Mouse (Mus musculus) olfactory bulb, adult 2 months (tissue): ENCODE data around the gene Syt6.

Experiments used
- CTCF ChIP-seq: fragments of 200-500 bp; IDR thresholded peaks from 2 replicates; pipeline ENCODE4 v1.5.1; 2012; ENCODE audit warnings: low read depth, mild to moderate bottlenecking, low read length, moderate library complexity; ENCODE audit not compliant: insufficient read depth
- POLR2A ChIP-seq: fragments of 200-500 bp; IDR thresholded peaks from 2 replicates; pipeline ENCODE4 v1.6.1; 2012; ENCODE audit warnings: mild to moderate bottlenecking, low read depth, low read length, moderate library complexity; ENCODE audit not compliant: insufficient read depth

DNA sequence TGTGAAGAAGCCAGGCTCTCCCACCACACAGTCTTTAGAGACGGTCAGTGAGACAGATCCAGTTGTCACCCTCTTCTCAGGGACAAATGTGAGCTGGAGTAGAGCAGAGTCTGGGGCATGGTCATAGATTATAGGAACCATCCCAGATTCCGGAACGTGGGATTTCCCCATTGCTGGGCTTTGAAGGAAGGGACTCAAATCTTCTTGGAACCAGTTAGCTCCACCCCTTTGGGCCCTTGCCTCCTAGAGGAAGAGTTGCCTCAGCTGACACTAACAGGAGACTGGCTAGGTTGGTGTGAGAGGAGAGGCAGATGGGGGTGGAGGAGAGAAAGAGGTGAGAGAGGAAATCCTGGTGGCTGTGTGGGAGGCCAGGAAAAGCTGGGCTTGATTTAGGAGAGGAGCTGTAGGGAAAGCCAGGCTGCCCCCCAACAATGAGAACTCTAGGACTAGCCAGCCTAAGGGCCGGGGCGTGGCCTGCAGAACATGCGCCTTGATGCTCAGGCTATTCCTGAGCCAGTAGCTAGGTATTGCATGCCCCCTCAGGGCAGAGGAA, 31.1 kb downstream of the Syt6 start:
- TF ChIP-seq CTCF = no peak
- TF ChIP-seq POLR2A = no peak
